Mouse (Mus musculus) liver, embryonic 12.5 days (tissue): Measurements from ENCODE around the gene Ccr10. TPM values are rescaled to one million over a fixed set of nuclear protein-coding genes. Genes with fewer than 3 reads are reported as not detected.
"Not testable (repeated sequence)": the region's sequence is repeated elsewhere in the genome, so short reads cannot be mapped to it uniquely, and the experiment has no call there.

Experiments used
- ATAC-seq: fragments of 200-750 bp; cut with Nextera tagmentation; 2 replicates; pipeline ENCODE4 v1.8.0; 2017; ENCODE audit warnings: moderate number of reproducible peaks, mild to moderate bottlenecking, moderate library complexity
- H3K27ac ChIP-seq: fragments of 300-500 bp; sonication (generic); 2 replicates; pipeline ENCODE4 v1.5.1; 2016; ENCODE audit warnings: mild to moderate bottlenecking
- H3K27me3 ChIP-seq: fragments of 300-500 bp; sonication (generic); replicated peaks from 2 replicates; pipeline ENCODE4 v1.6.1; 2016; ENCODE audit warnings: mild to moderate bottlenecking, moderate library complexity
- H3K36me3 ChIP-seq: fragments of 300-500 bp; sonication (generic); 2 replicates; pipeline ENCODE4 v1.6.1; 2016; ENCODE audit warnings: mild to moderate bottlenecking, moderate library complexity
- H3K4me1 ChIP-seq: fragments of 300-500 bp; sonication (generic); 2 replicates; pipeline ENCODE4 v1.6.1; 2016
- H3K4me2 ChIP-seq: fragments of 300-500 bp; sonication (generic); 2 replicates; pipeline ENCODE4 v1.6.1; 2016; ENCODE audit warnings: mild to moderate bottlenecking, moderate library complexity
- H3K4me3 ChIP-seq: fragments of 300-500 bp; sonication (generic); 2 replicates; pipeline ENCODE4 v1.5.1; 2016; ENCODE audit warnings: mild to moderate bottlenecking, moderate library complexity
- H3K9ac ChIP-seq: fragments of 300-500 bp; sonication (generic); 2 replicates; pipeline ENCODE4 v1.6.1; 2016; ENCODE audit warnings: mild to moderate bottlenecking, moderate library complexity
- H3K9me3 ChIP-seq: fragments of 300-500 bp; sonication (generic); replicated peaks from 2 replicates; pipeline ENCODE4 v1.6.1; 2016; ENCODE audit warnings: mild to moderate bottlenecking, moderate library complexity
- WGBS: fragments of 180-500 bp; shearing (Covaris S2); methylation state at CpG from one replicate; pipeline ENCODE4 v1.1.7; 2016; ENCODE audit not compliant: insufficient replicate concordance; 5-methylcytosine and 5-hydroxymethylcytosine counted together
- microRNA-seq: library from miRNA; unstranded; fragments of <30 nt; microRNA quantifications from one replicate; pipeline ENCODE4, GENCODE M21; 2017
- polyA plus RNA-seq: library from polyadenylated mRNA; unstranded; fragments of >200 nt; fragmentation: Nextera tagmentation; extraction: Ambion mirVana; gene quantifications from 2 replicates; pipeline ENCODE4 v1.2.1, GENCODE M21; 2016

Ccr10 gene
- polyA plus RNA-seq, 1 experiment from 2014 or later = 0.07 TPM

- not testable (repeated sequence) for H3K27ac ChIP-seq, H3K4me2 ChIP-seq, H3K4me3 ChIP-seq, H3K9ac ChIP-seq, H3K9me3 ChIP-seq, ATAC-seq, H3K27me3 ChIP-seq
- Histone ChIP-seq H3K4me1 (peaks cover 17% of the 10 kb centered on the region), H3K36me3 (peaks cover 54% of the 10 kb centered on the region)
- 82% methylated on average over 9 of the region's 9 CpGs for WGBS
Measured at GRCm38 (mm10) chr11:101125008-101125407, 50.2 kb downstream of the Ccr10 start.

GRCm38 (mm10) chr11:101124494-101124893 is 50.7 kb downstream of the Ccr10 start:
- WGBS = 83% methylated on average over 8 of the region's 8 CpGs
- not testable (repeated sequence) for H3K9ac ChIP-seq, H3K27ac ChIP-seq, H3K4me2 ChIP-seq, H3K9me3 ChIP-seq, ATAC-seq, H3K4me3 ChIP-seq, H3K27me3 ChIP-seq
- Histone ChIP-seq H3K36me3 (peaks cover 54% of the 10 kb centered on the region), H3K4me1 (peaks cover 15% of the 10 kb centered on the region)

Small RNA genes within 50 kb of the gene (microRNA-seq; reads per million reads assigned to microRNA genes)
- not detected for gene Gm27626

Other genes with a start within 250 kb of the Ccr10 start
- 37.3 and 40.1 TPM in 2 replicates for gene Stat3, start 235.9 kb downstream of the Ccr10 start, polyA plus RNA-seq
- gene Cavin1, start 204.6 kb downstream of the Ccr10 start, polyA plus RNA-seq = 28.9 and 30.0 TPM in 2 replicates
- gene Atp6v0a1, start 166.0 kb downstream of the Ccr10 start, polyA plus RNA-seq = 56.5 and 57.6 TPM in 2 replicates
- gene Naglu, start 105.4 kb downstream of the Ccr10 start, polyA plus RNA-seq = 6.3 and 7.0 TPM in 2 replicates
- 0.08 TPM in 1 of 2 replicates, not detected in the other for gene Hsd17b1, start 97.0 kb downstream of the Ccr10 start, polyA plus RNA-seq
- 26.4 and 28.5 TPM in 2 replicates for gene Coasy, start 92.9 kb downstream of the Ccr10 start, polyA plus RNA-seq
- 34.9 and 35.7 TPM in 2 replicates for gene Mlx, start 88.2 kb downstream of the Ccr10 start, polyA plus RNA-seq
- 28.2 and 28.3 TPM in 2 replicates for gene Psmc3ip, start 80.0 kb downstream of the Ccr10 start, polyA plus RNA-seq
- 12.7 and 13.0 TPM in 2 replicates for gene Retreg3, start 55.5 kb downstream of the Ccr10 start, polyA plus RNA-seq
- gene Tubg1, start 55.5 kb downstream of the Ccr10 start, polyA plus RNA-seq = 55.2 and 59.6 TPM in 2 replicates
- gene Tubg2, start 19.5 kb downstream of the Ccr10 start, polyA plus RNA-seq = 0.57 and 0.62 TPM in 2 replicates
- 0.17 and 0.26 TPM in 2 replicates for gene Cntnap1, start 4.9 kb downstream of the Ccr10 start, polyA plus RNA-seq
- gene Plekhh3, start 4.1 kb downstream of the Ccr10 start, polyA plus RNA-seq = 2.7 and 2.8 TPM in 2 replicates
- gene Ezh1, start 51.0 kb upstream of the Ccr10 start, polyA plus RNA-seq = 9.8 and 10.3 TPM in 2 replicates
- gene Ramp2, start 70.6 kb upstream of the Ccr10 start, polyA plus RNA-seq = 32.6 and 33.5 TPM in 2 replicates
- 106 TPM in 2 replicates for gene Vps25, start 78.3 kb upstream of the Ccr10 start, polyA plus RNA-seq
- gene Wnk4, start 85.1 kb upstream of the Ccr10 start, polyA plus RNA-seq = 11.3 and 12.3 TPM in 2 replicates
- 0.74 and 1.3 TPM in 2 replicates for gene Cntd1, start 103.6 kb upstream of the Ccr10 start, polyA plus RNA-seq
- gene Coa3, start 103.7 kb upstream of the Ccr10 start, polyA plus RNA-seq = 144 and 150 TPM in 2 replicates
- 115 and 119 TPM in 2 replicates for gene Becn1, start 126.8 kb upstream of the Ccr10 start, polyA plus RNA-seq
- 263 and 273 TPM in 2 replicates for gene Psme3, start 140.8 kb upstream of the Ccr10 start, polyA plus RNA-seq
- gene Aoc2, start 149.6 kb upstream of the Ccr10 start, polyA plus RNA-seq = 2.2 TPM in 2 replicates
- gene Aoc3, start 155.2 kb upstream of the Ccr10 start, polyA plus RNA-seq = 0.05 and 0.06 TPM in 2 replicates
- not detected in 2 replicates for gene G6pc, start 192.1 kb upstream of the Ccr10 start, polyA plus RNA-seq
- gene Aarsd1, start 242.2 kb upstream of the Ccr10 start, polyA plus RNA-seq = 67.0 and 72.7 TPM in 2 replicates
- gene Gm27029, start 249.4 kb upstream of the Ccr10 start, polyA plus RNA-seq = 3.6 and 4.2 TPM in 2 replicates
- 9.8 TPM in 2 replicates for gene Rundc1, start 249.6 kb upstream of the Ccr10 start, polyA plus RNA-seq
- 1.3 and 2.1 TPM in 2 replicates for gene Ptges3l, start 249.9 kb upstream of the Ccr10 start, polyA plus RNA-seq